Mouse (Mus musculus) cerebellum, adult 8-10 months (tissue): Measurements from ENCODE around the gene Nog.

Source experiments
- DNase-seq: peaks from one replicate; pipeline ENCODE4 v3.0.0; 2022

The Nog gene

GRCm38 (mm10) chr11:89302056-89302815 lies at the start of gene Nog:
TSS of gene Nog (minus strand) at chr11:89302332.
- no peak for DNase-seq

- DNase-seq = no peak
Observed at GRCm38 (mm10) chr11:89340238-89340637, 38.1 kb upstream of the Nog start.

DNA sequence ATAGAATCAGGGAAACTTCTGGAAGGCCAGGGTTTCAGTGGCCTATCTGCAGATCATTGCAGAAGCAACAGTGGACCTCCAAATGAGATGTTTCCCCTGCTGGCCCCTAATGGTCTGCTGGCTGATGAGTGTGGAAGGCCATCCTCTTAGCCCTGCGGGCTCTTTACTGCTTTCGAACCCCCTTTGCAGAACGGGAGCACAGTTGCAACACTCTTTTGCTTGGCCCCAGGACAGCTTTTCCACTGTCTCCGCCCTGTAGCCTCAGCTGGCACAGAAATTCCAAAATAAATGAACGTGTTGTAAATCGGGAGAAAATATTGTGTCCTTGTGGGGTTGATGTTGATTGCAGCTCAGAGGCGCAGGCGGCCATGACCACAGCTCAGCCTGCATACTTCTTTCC lies 37.7 kb upstream of the Nog start:
- no peak for DNase-seq

DNA sequence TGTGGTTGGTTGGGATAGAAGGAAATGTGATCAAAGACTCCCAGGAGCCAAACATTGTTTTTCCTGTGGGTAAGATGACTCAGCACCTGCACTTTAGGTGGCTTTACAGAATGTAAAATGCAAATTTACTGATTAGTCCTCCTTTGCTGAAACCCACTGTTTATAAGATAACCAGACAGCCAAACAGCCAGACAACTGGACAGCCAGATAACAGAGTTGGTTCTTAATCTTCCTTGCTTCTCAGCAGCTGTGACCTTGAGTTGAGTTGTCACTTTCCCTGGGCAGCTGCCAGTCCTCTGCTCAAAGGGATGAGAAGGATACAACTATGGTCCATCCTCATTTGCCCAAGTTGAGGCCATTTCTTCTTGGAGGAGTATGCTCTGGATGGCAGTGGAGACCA lies 35.8 kb upstream of the Nog start:
- DNase-seq = no peak

DNA sequence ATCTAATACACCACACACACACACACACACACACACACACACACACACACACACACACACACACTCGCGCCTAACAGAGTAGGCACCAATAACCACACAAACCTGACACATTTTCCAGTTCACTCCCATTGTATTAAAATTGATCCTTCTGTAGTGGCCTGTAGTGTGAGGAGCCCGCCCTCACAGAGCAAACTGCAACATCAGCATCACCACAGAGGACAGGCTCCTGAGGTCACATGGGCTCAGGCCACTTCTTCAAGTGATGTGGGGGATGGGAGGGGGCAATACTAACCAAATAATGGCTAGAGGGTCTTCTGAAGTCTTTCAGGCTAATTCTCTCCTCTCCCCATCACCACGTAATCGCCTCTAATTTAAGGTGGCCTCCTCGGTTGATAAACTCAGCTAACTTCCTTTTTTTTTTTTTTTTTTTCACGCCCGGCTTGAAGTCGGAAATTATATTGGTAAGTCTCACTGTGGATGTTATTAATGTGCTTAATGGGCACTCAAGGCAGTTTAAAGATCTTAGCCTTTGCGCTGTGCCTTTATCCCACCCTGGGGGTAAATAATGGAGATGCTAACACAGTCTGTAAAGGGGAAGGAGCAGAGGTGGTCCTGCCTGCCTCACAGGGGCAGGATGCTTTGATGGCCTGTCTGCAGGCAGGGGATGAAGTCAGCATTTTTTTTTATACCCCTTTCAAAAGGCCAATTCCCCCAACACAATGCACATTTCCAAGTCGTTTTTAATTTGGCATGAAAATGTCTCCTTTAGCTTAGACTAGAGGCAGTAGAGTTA lies 25.2 kb upstream of the Nog start:
- no peak for DNase-seq

- no peak for DNase-seq
Observed at GRCm38 (mm10) chr11:89321775-89322174, 19.6 kb upstream of the Nog start.

- DNase-seq = no peak
Observed at GRCm38 (mm10) chr11:89319675-89320074, 17.5 kb upstream of the Nog start.

GRCm38 (mm10) chr11:89318324-89318723 lies 16.2 kb upstream of the Nog start:
- no peak for DNase-seq

DNA sequence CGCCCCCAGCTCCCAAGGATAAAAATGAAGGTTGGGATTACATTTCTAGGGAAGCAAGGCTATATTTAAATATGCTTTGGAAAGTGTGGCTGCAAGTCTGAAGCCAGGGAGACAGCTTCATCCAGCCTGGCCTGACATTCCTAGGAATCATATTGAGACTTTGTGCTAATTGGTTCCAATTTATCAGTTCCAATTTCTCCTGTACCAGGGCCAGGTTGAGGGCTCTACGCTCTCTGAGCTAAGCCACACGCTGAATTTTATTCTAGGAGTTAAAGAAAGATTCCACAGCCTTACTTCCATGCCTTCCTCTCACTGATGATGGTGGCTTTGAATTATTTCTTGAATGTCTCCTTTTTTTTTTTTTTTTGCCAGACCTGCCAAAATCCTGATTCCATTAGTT lies 15.6 kb upstream of the Nog start:
- no peak for DNase-seq

- no peak for DNase-seq
Observed at GRCm38 (mm10) chr11:89314374-89314773, 12.2 kb upstream of the Nog start.

- no peak for DNase-seq
Observed at GRCm38 (mm10) chr11:89312378-89312777, 10.2 kb upstream of the Nog start.

GRCm38 (mm10) chr11:89310217-89310616 lies 8.1 kb upstream of the Nog start:
- DNase-seq = no peak

DNA sequence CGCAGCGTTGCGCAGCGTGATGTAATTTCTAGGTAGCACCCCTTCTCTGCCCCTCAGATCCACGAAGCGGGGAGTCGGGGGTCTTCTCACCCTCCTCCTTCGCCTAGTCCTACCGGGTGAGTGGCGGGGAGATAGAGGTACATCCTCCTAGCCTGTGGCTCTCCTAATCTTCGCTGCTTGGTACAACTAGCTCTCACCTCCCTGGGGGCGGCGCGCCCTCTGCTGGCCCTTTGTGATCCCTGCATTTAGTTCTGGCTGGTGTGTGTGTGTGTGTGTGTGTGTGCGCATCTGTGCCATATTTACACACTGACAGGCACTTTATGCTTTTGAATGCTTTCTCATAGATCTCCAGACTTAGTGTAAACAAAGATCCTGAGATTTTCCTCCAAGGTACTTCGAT lies 1.3 kb upstream of the Nog start:
- DNase-seq = peak; percentile 78

DNA sequence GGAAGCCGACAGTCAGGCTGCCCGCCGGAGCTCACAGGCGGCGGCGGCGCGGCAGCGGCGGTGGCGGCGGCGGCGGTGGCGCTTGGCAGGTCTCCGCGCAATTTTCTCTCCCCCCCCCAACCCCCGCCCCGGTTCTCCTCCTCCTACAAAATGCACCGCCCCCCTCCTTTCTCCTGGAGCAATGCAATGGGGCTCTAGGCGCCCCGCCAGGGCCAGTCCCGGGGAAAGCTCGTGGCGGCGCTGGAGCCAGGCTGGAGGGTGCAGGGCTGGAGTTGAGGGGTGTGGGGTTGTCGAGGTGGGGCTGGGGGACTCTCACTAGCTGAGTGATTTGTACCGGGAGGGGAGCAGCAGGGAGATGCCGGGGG lies 666 bp upstream of the Nog start:
- DNase-seq = peak; percentile 15

DNA sequence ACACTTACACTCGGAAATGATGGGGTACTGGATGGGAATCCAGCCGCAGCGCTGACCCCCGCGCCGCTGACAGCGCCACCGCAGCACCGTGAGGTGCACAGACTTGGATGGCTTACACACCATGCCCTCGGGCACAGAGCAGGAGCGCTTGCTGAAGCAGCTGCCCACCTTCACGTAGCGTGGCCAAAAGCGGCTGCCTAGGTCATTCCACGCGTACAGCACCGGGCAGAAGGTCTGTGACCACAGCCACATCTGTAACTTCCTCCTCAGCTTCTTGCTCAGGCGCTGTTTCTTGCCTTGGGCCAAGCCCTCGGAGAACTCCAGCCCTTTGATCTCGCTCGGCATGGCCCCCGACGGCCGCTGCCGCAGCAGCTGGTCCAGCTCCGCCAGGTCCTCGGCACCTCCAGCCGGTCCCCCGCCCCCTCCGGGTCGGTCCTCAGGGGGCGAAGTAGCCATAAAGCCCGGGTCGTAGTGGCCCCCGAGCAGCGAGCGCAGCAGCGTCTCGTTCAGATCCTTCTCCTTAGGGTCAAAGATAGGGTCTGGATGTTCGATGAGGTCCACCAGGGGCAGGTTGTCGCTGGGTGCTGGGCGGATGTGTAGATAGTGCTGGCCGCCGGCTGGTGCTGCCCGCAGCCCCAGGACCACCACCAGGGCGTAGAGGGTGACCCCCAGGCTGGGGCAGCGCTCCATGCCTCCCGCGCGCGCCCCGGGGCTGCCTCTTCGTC lies 639 bp downstream of the Nog start:
- no peak for DNase-seq

DNA sequence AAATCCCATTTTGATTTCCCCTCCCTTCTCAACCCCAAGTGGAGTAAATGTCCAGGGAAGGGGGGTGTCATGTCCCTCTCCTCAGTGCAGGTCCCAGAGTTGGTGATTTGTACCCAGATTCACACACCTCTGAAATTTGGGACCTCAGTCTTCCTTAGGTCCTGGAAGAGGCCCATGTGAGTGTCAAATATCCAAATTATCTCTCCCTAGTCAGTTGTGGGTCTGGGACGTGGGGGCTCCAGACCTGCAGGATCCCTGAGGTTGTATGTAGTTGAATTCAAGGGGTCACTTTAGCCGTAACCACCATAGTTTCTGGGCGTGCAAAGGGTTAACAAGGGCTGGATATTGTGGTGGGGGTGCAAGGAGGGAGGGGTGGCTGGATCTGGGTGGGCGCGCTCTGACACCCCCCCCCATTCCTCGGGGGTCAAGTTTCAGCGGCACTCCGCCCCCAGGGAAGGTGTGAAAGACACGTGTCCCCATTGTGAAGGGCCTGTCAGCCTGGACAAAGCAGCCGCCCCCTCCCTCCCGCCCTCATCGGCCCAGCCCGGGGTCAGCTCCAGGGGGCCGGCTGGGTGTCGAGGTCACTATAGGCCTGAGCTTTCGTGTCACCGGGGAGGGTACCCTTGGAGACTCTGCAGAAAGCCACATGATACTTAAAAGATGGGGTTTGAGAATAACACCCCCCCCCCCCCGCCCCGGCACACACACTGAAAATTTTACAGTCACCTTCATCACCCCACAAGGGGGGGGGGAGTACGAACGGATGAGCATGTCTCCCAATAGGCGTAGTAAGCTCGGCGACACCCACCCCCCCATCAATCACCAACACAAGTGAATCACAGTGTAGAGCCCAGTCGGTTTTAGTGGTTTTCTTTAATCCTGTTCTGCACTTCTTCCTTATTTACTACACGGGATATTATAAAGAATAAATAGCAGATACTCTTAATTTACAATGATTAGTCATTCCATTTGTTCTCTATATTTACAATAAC lies 2.1 kb downstream of the Nog start:
- no peak for DNase-seq

DNA sequence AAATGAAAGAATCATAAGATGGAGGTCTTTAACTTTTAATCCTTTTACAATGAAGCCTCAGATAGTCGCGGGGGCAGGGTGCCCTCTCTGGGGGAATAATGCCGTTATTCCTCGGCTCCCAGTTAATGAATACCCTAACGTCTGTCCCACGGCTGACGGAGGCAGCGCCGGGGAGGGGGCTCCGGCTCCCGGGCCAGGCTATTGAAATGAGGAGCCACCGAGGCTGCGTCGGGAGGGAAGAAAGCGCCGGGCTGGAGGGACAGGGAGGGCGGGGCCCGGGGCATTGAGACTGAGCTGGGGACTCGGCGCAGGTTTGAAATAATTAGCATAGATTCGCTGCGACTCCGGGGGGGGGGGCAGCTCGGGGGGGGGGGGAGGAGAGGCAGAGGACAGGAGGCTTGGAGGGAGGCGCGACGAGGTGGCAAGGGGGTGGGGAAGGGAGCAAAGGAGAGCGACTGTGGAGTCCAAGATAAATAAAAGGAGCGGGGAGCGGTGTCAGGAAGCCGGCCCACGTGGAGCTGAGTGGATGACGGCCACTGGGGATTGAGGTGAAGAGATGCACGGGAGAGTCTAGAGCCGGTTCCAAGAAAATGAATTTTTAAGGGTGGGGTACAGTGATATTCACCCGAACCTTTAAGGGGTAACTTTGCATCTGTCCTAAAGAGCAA lies 2.9 kb downstream of the Nog start:
- DNase-seq = no peak

- DNase-seq = no peak
Observed at GRCm38 (mm10) chr11:89298285-89299010, 3.7 kb downstream of the Nog start.

DNA sequence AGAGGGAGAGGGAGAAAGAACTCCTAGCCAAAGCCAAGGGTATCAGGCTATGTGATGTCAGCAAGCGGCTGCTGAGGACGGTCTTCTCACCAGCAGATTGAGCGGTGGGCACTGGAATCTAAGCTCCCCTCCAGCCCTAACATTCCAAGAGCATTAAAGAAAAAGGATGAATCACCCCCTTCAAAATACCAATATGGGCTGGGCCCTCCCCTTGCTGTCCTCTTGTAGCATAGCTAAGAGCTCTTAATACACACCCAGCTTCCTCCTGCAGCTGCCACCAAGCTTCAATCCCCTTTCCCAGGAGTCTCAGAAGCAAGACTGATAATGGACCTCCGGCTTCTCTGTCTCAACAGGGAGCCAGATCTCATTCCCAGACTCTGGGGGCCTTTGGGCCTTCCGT lies 4.6 kb downstream of the Nog start:
- no peak for DNase-seq

DNA sequence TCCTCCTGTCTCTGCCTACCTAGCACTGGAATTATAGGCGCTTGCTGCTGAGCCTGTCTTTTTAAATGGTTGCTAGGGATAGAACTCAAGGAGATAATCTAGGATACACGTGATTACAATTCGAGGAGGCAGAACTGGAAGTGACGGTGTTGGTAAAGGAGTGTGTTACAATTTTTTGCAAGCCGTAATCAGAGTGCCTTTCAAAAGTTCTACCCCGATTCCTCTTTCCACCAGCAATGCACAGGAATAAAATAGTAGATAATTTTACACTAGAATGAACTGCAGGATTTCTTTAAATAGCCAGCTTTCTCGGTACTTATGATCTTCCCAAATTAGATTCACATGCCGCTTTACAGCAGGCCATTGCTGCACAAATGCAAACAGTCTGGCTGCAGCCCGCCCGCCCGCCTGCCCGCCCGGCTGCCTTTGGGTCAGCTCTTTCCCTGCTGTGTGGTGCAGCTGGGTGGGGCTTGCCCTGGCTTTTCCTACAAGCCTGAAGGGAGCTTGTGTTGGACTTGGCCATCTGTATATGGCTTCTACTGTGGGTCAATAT lies 32.2 kb downstream of the Nog start:
- DNase-seq = no peak

DNA sequence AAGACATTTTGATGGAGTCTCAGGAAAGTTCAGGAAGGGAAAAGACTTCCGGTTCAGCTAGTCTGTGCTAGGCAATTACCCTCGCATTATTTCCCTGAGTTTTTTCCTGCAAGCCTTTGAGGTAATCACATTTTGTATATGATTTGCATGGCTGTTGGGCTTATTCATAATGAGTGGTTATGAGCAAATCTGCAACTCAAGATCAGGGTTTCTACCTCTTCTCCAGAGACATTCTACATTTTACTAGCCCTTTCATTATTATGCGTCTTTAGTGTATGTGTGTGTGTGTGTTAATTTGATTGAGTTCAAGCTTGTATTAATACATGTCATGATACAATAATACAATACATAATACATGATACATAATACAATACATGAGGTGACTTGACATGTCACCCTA lies 34.6 kb downstream of the Nog start:
- no peak for DNase-seq
